Mouse (Mus musculus) olfactory bulb, adult 2 months (tissue): ENCODE data around the gene Gm17581. TPM values are rescaled to one million over a fixed set of nuclear protein-coding genes. Genes with fewer than 3 reads are reported as not detected.

Source experiments
- H3K27ac ChIP-seq: fragments of 200-500 bp; 2 replicates; pipeline ENCODE4 v1.5.1; 2012; ENCODE audit warnings: low read depth, low read length; ENCODE audit not compliant: insufficient read depth
- H3K4me1 ChIP-seq: fragments of 200-500 bp; 2 replicates; pipeline ENCODE4 v1.6.1; 2012; ENCODE audit warnings: low read length; ENCODE audit not compliant: control insufficient read depth, insufficient read depth
- H3K4me3 ChIP-seq: fragments of 200-500 bp; 2 replicates; pipeline ENCODE4 v1.5.1; 2012; ENCODE audit warnings: mild to moderate bottlenecking, low read depth, low read length, moderate library complexity; ENCODE audit not compliant: insufficient read depth
- CTCF ChIP-seq: fragments of 200-500 bp; IDR thresholded peaks from 2 replicates; pipeline ENCODE4 v1.5.1; 2012; ENCODE audit warnings: low read depth, mild to moderate bottlenecking, low read length, moderate library complexity; ENCODE audit not compliant: insufficient read depth
- POLR2A ChIP-seq: fragments of 200-500 bp; IDR thresholded peaks from 2 replicates; pipeline ENCODE4 v1.6.1; 2012; ENCODE audit warnings: mild to moderate bottlenecking, low read depth, low read length, moderate library complexity; ENCODE audit not compliant: insufficient read depth
- WGBS: fragments of 180-500 bp; shearing (Covaris S2); methylation state at CpG from one replicate; pipeline ENCODE4 v1.1.7; 2018; 5-methylcytosine and 5-hydroxymethylcytosine counted together
- polyA plus RNA-seq: library from polyadenylated mRNA; stranded (reverse); fragments of >200 nt; gene quantifications from 2 replicates; pipeline ENCODE4 v1.2.4, GENCODE M21; 2012; ENCODE audit warnings: low replicate concordance; ENCODE audit not compliant: missing spikeins, insufficient read depth, insufficient read length

Gm17581 gene
- polyA plus RNA-seq, 1 experiment: not detected

- no peak overlapping the region for H3K27ac ChIP-seq
- TF ChIP-seq POLR2A: no peak
- 0 out of 2 replicates have a peak, but pooled peaks cover 2% of the 10 kb centered on the region for H3K4me1 ChIP-seq
- 90% methylated on average over 9 of the region's 9 CpGs for WGBS
- H3K4me3 ChIP-seq: no peak overlapping the region
These were observed 7.7 kb upstream of the Gm17581 start for GRCm38 (mm10) chr2:155743351-155743750.

- H3K4me3 ChIP-seq: no peak overlapping the region
- no peak for TF ChIP-seq CTCF
- TF ChIP-seq POLR2A: no peak
- 0 out of 2 replicates have a peak, but pooled peaks cover 2% of the 10 kb centered on the region for H3K4me1 ChIP-seq
These were observed 7.3 kb upstream of the Gm17581 start for GRCm38 (mm10) chr2:155742931-155743337.

GRCm38 (mm10) chr2:155742211-155742610, 6.5 kb upstream of the Gm17581 start:
- no peak overlapping the region for H3K4me3 ChIP-seq
- no peak for TF ChIP-seq POLR2A
- TF ChIP-seq CTCF: no peak
- no peak overlapping the region for H3K27ac ChIP-seq
- 0 out of 2 replicates have a peak, but pooled peaks cover 2% of the 10 kb centered on the region for H3K4me1 ChIP-seq
- WGBS: 79% methylated on average over 11 of the region's 11 CpGs

More at GRCm38 (mm10) chr2:155742931-155743337, 7.3 kb upstream of the Gm17581 start:
- no peak overlapping the region for H3K27ac ChIP-seq
- 53% methylated on average over 12 of the region's 12 CpGs for WGBS

- H3K4me3 ChIP-seq: no peak overlapping the region
- no peak for TF ChIP-seq CTCF
- TF ChIP-seq POLR2A: no peak
- H3K27ac ChIP-seq: no peak overlapping the region
- 74% methylated on average over 9 of the region's 9 CpGs for WGBS
- H3K4me1 ChIP-seq: 0 out of 2 replicates have a peak, but pooled peaks cover under 1% of the 10 kb centered on the region
These were observed 2.1 kb upstream of the Gm17581 start for GRCm38 (mm10) chr2:155737803-155738202.

- Histone ChIP-seq H3K4me3 (no peak overlapping the region), H3K27ac (no peak overlapping the region), H3K4me1 (no peaks in the 10 kb centered on the region)
- 74% methylated on average over 6 of the region's 6 CpGs for WGBS
- no peak for TF ChIP-seq POLR2A
- no peak for TF ChIP-seq CTCF
These were observed 1.3 kb upstream of the Gm17581 start for GRCm38 (mm10) chr2:155736936-155737335.

GRCm38 (mm10) chr2:155735080-155735479, 586 bp downstream of the Gm17581 start:
- TF ChIP-seq CTCF (no peak), POLR2A (no peak)
- Histone ChIP-seq H3K4me3 (no peak overlapping the region), H3K4me1 (no peaks in the 10 kb centered on the region), H3K27ac (no peak overlapping the region)
- WGBS: 81% methylated on average over 5 of the region's 5 CpGs

GRCm38 (mm10) chr2:155729158-155729645, 6.5 kb downstream of the Gm17581 start, which contains the start of gene Edem2:
Edem2 (minus strand) TSS chr2:155729475.
- under 1% methylated on average over 33 of the region's 33 CpGs for WGBS
- TF ChIP-seq POLR2A: peak; percentile 80
- no peak for TF ChIP-seq CTCF
- peaks cover 9% of the 10 kb centered on the region for H3K4me1 ChIP-seq
- H3K27ac ChIP-seq: no peak within 1 kb of the TSS
- H3K4me3 ChIP-seq: peak within 1 kb of the TSS; percentile 66

GRCm38 (mm10) chr2:155728742-155729141, 6.9 kb downstream of the Gm17581 start:
- no peak overlapping the region for H3K27ac ChIP-seq
- peaks cover 9% of the 10 kb centered on the region for H3K4me1 ChIP-seq
- WGBS: 5% methylated on average over 15 of the region's 15 CpGs
- TF ChIP-seq POLR2A: no peak
- no peak for TF ChIP-seq CTCF
- peak overlapping the region; percentile 66 for H3K4me3 ChIP-seq

GRCm38 (mm10) chr2:155727764-155728395, 7.8 kb downstream of the Gm17581 start:
- Histone ChIP-seq H3K27ac (no peak overlapping the region), H3K4me1 (peaks cover 9% of the 10 kb centered on the region), H3K4me3 (no peak overlapping the region)
- TF ChIP-seq POLR2A: no peak
- TF ChIP-seq CTCF: no peak
- 74% methylated on average over 7 of the region's 7 CpGs for WGBS
